Mouse (Mus musculus) liver, embryonic 11.5 days (tissue): ENCODE data around the gene Apbb2. TPM values are rescaled to one million over a fixed set of nuclear protein-coding genes. Genes with fewer than 3 reads are reported as not detected.

Source experiments
- ATAC-seq: fragments of 200-750 bp; cut with Nextera tagmentation; replicated peaks from 2 replicates; pipeline ENCODE4 v1.8.0; 2017; ENCODE audit warnings: moderate number of reproducible peaks, mild to moderate bottlenecking, moderate TSS enrichment, moderate library complexity; ENCODE audit not compliant: low FRiP score
- DNase-seq: peaks from one replicate; pipeline ENCODE4 v3.0.0-alpha.2; 2017; ENCODE audit warnings: low spot score
- H3K27ac ChIP-seq: fragments of 300-500 bp; sonication (generic); 2 replicates; pipeline ENCODE4 v1.5.1; 2014; ENCODE audit warnings: mild to moderate bottlenecking, low read depth, low read length, control low read depth
- H3K27me3 ChIP-seq: fragments of 300-500 bp; sonication (generic); replicated peaks from 2 replicates; pipeline ENCODE4 v1.6.1; 2014; ENCODE audit warnings: low read length, mixed read lengths; ENCODE audit not compliant: control insufficient read depth, insufficient read depth
- H3K36me3 ChIP-seq: fragments of 300-500 bp; sonication (generic); 2 replicates; pipeline ENCODE4 v1.6.1; 2014; ENCODE audit warnings: mild to moderate bottlenecking, low read length, moderate library complexity, mixed read lengths; ENCODE audit not compliant: control insufficient read depth, insufficient read depth
- H3K4me1 ChIP-seq: fragments of 300-500 bp; sonication (generic); replicated peaks from 2 replicates; pipeline ENCODE4 v1.6.1; 2014; ENCODE audit warnings: low read length, mixed read lengths; ENCODE audit not compliant: control insufficient read depth, insufficient read depth
- H3K4me2 ChIP-seq: fragments of 300-500 bp; sonication (generic); 2 replicates; pipeline ENCODE4 v1.6.1; 2014; ENCODE audit warnings: mild to moderate bottlenecking, control low read depth, moderate library complexity
- H3K4me3 ChIP-seq: fragments of 300-500 bp; sonication (generic); 2 replicates; pipeline ENCODE4 v1.5.1; 2014; ENCODE audit warnings: low read depth, low read length, control low read depth
- H3K9ac ChIP-seq: fragments of 300-500 bp; sonication (generic); 2 replicates; pipeline ENCODE4 v1.6.1; 2014; ENCODE audit warnings: low read depth, low read length, control low read depth
- H3K9me3 ChIP-seq: fragments of 300-500 bp; sonication (generic); 2 replicates; pipeline ENCODE4 v1.6.1; 2016; ENCODE audit warnings: low read length, inconsistent platforms, mixed read lengths; ENCODE audit not compliant: control insufficient read depth
- WGBS: fragments of 180-500 bp; shearing (Covaris S2); extraction: QIAGEN DNeasy Blood & Tissue Kit; methylation state at CpG from one replicate; pipeline ENCODE4 v1.1.7; 2014; 5-methylcytosine and 5-hydroxymethylcytosine counted together
- polyA plus RNA-seq: library from polyadenylated mRNA; unstranded; fragments of >200 nt; fragmentation: Nextera tagmentation; extraction: Ambion mirVana; gene quantifications from 2 replicates; pipeline ENCODE4 v1.2.1, GENCODE M21; 2014

Gene Apbb2
- polyA plus RNA-seq, 1 experiment from 2014 or later, result 14.2 TPM

DNA sequence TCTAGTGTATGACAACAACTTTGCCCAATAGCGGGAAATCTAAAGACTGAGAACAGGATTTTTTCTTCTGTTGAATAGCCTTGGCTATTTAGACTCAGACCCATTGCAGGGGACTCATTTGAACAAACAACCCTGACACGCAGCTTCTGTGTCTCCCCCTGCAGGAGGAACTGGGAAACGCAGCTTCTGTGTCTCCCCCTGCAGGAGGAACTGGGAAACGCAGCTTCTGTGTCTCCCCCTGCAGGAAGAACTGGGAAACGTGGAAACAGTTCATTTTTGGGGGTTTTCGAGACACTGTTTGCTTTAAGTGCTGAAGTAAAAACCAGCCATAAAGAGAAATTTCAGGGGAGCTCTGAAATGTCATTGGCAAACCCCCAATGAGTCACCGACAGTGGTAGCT lies 292.2 kb downstream of the Apbb2 start:
- ATAC-seq (no peak), DNase-seq (no peak)
- H3K4me1 ChIP-seq, result no peaks in the 10 kb centered on the region
- H3K36me3 ChIP-seq, result no peaks in the 10 kb centered on the region
- H3K27ac ChIP-seq, result no peak overlapping the region
- 69% methylated on average over 7 of the region's 7 CpGs for WGBS
- no peak overlapping the region for H3K4me2 ChIP-seq
- no peaks in the 10 kb centered on the region for H3K27me3 ChIP-seq
- H3K9ac ChIP-seq, result no peak overlapping the region
- no peak overlapping the region for H3K4me3 ChIP-seq
- H3K9me3 ChIP-seq, result no peaks in the 10 kb centered on the region; the same call in 1 of the 2 replicates

DNA sequence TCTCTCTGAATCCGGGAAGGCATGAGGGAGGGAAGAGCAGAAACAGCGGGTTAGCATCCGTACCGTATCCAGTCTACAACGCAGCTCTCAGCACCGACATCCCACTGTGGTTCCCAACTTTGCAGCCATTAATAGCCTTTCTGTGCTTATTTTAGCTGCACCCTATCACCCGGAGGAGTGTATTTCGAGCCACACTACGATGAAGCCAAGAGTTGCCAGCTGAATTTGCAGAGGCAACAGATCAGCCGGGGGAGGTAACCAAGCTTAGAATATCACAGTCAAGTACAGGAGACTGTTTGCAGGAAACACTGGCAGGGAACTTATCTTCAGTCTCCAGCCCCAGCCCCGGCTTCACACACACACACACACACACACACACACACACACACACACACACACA lies 295.0 kb downstream of the Apbb2 start:
- H3K9me3 ChIP-seq, result no peaks in the 10 kb centered on the region; the same call in 1 of the 2 replicates
- no peak overlapping the region for H3K9ac ChIP-seq
- H3K4me1 ChIP-seq, result no peaks in the 10 kb centered on the region
- 58% methylated on average over 11 of the region's 11 CpGs for WGBS
- H3K27me3 ChIP-seq, result no peaks in the 10 kb centered on the region
- ATAC-seq, result no peak
- H3K36me3 ChIP-seq, result no peaks in the 10 kb centered on the region
- no peak overlapping the region for H3K27ac ChIP-seq
- DNase-seq, result no peak
- H3K4me2 ChIP-seq, result no peak overlapping the region
- no peak overlapping the region for H3K4me3 ChIP-seq

DNA sequence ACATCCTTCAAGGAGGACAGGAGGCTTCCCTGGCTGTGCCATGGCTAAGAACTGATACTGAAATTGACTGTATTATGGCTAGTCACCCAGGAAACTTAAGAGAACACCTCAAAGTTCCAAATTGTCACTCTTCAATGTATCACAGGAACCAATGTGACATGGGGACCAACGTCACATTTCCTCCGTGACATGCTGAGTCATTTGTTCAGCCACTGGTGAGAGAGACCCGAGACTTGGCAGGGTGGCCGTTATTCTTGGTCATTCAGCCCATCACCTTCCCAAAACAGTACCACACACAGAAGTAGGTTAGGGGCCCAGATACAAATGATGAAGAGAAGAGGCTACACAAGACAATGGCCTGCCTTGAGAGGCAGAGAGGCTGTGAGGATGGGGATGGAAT lies 295.5 kb downstream of the Apbb2 start:
- no peak overlapping the region for H3K9ac ChIP-seq

DNA sequence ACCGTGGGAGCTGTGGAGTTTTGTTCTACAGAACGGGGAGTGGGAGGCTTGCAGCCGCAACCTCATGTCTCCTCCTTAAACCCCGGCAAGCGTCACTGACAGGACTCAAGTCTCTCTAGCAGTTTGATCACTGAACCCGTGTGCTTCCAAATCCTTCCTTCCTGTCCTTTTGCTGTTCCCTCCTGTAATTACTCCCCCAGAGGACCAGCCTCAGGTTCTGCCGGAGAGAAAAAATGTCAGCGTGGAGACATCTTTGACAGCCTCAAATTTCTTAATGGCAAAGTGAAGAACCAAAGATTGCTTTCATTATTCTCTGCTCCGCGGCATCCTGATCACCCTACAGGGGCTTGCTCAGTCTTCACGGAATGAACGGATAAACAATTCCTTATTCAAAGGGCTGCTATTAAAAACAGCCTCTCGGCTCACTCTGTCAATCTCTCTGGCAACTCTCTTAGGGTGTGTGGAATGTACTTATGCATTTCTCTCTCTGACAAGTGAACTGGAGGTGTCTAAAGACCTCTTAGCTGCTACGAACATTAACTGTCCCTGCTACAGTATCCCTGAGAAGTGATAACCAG lies 298.7 kb downstream of the Apbb2 start:
- Histone ChIP-seq H3K9me3 (no peaks in the 10 kb centered on the region), H3K27ac (no peak overlapping the region), H3K4me1 (no peaks in the 10 kb centered on the region), H3K27me3 (no peaks in the 10 kb centered on the region), H3K4me2 (no peak overlapping the region), H3K9ac (no peak overlapping the region), H3K36me3 (no peaks in the 10 kb centered on the region), H3K4me3 (no peak overlapping the region)
- WGBS, result 73% methylated on average over 14 of the region's 14 CpGs
- no peak for ATAC-seq
- no peak for DNase-seq

More for the DNA sequence above, 295.5 kb downstream of the Apbb2 start:
- ATAC-seq (no peak), DNase-seq (no peak)
- H3K4me1 ChIP-seq, result no peaks in the 10 kb centered on the region
- no peak overlapping the region for H3K4me2 ChIP-seq
- no peaks in the 10 kb centered on the region; the same call in 1 of the 2 replicates for H3K9me3 ChIP-seq
- no peaks in the 10 kb centered on the region for H3K36me3 ChIP-seq
- 39% methylated on average over 4 of the region's 4 CpGs for WGBS
- no peaks in the 10 kb centered on the region for H3K27me3 ChIP-seq
- H3K27ac ChIP-seq, result no peak overlapping the region; the same call in 1 of the 2 replicates
- H3K4me3 ChIP-seq, result no peak overlapping the region

DNA sequence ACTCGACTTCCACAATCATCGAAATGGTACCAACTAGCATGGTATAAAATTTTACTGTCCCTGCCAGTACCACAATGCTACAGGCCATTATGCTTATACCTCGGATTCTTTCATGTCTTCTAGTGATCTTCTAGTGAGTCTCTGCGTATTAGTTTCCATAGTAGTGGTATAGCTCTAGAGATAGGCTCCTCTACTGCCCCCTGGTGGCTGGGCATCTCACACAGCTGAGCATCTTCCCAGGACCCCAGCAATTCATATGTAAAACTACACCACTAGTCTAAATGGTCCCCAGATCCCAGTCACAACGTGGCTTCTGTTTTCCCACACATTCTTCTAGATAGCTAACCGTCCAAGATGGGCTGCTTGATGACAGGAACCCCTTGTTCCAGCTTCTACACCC lies 299.2 kb downstream of the Apbb2 start:
- Histone ChIP-seq H3K9ac (no peak overlapping the region), H3K4me1 (no peaks in the 10 kb centered on the region), H3K9me3 (no peaks in the 10 kb centered on the region), H3K4me3 (no peak overlapping the region), H3K27me3 (no peaks in the 10 kb centered on the region), H3K4me2 (no peak overlapping the region), H3K36me3 (no peaks in the 10 kb centered on the region), H3K27ac (no peak overlapping the region)
- DNase-seq (no peak), ATAC-seq (no peak)
- 61% methylated on average over 6 of the region's 6 CpGs for WGBS

DNA sequence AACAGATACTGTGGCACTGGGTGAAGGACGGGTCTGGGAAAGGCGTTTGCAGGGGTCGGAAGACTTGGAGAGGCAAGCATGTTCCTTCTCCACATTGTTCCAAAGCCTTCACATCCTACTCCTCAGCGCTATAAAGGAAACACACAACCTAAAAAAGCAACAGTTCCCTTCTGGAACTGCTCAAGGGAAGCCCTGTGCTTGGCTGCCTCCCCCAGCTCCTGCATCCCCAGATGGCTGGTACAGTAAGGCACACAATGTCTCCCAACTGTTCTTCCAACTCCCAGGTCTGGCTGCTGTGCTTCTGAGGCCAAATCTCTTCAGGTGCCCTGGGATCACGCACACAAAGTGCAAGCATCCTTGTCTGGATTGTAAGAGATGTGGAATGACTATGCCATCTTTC lies 302.8 kb downstream of the Apbb2 start:
- Histone ChIP-seq H3K27me3 (no peaks in the 10 kb centered on the region), H3K4me3 (no peak overlapping the region), H3K27ac (no peak overlapping the region), H3K4me1 (no peaks in the 10 kb centered on the region), H3K4me2 (no peak overlapping the region), H3K9me3 (no peaks in the 10 kb centered on the region), H3K36me3 (no peaks in the 10 kb centered on the region), H3K9ac (no peak overlapping the region)
- DNase-seq (no peak), ATAC-seq (no peak)
- 84% methylated on average over 5 of the region's 5 CpGs for WGBS

DNA sequence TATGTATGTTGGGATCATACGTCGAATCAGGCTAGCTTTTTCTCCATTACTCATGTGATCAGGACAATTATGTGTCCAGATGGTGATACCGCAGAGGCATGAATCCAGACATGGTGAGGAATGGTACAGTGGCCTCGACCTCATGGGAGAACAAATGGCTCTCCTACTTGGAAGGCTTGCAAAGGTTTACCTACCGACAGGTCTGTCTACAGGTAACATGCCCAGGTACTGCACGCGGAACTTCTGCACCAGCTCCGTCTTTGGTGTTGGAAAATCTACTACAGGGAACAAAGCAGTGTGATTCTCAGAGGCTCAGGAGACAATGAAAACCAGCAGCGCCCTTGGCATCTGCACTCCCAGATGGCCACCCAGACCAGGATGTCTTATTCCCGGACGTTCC lies 307.8 kb downstream of the Apbb2 start:
- H3K27me3 ChIP-seq, result no peaks in the 10 kb centered on the region
- no peak overlapping the region for H3K4me2 ChIP-seq
- no peak overlapping the region for H3K4me3 ChIP-seq
- DNase-seq, result no peak
- no peaks in the 10 kb centered on the region for H3K4me1 ChIP-seq
- no peaks in the 10 kb centered on the region for H3K9me3 ChIP-seq
- H3K9ac ChIP-seq, result no peak overlapping the region
- H3K27ac ChIP-seq, result no peak overlapping the region
- no peaks in the 10 kb centered on the region for H3K36me3 ChIP-seq
- WGBS, result 91% methylated on average over 11 of the region's 11 CpGs
- ATAC-seq, result no peak

DNA sequence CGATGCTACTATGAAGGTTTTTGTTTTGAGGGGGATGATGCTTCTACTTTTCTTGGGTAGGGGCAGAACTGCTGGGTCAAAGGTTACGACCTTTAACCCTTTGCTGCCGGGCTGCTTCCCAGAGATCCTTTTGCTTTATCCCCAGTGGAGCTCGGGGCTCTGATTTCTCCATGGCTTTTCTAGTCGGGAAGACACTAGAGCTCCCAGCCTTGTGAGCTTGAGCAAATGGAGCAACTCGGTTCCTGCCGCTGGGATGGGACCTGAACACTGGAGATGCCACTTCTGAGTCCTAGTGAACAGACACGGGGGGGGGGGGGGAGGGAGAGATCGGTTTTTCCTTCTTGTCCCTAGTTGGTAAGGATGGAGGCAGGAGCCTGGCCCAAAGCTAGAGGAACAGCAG lies 308.3 kb downstream of the Apbb2 start:
- Histone ChIP-seq H3K36me3 (no peaks in the 10 kb centered on the region), H3K4me1 (no peaks in the 10 kb centered on the region), H3K27me3 (no peaks in the 10 kb centered on the region), H3K4me2 (no peak overlapping the region), H3K9ac (no peak overlapping the region), H3K27ac (no peak overlapping the region), H3K4me3 (no peak overlapping the region), H3K9me3 (no peaks in the 10 kb centered on the region)
- DNase-seq (no peak), ATAC-seq (no peak)
- WGBS, result 72% methylated on average over 9 of the region's 9 CpGs

DNA sequence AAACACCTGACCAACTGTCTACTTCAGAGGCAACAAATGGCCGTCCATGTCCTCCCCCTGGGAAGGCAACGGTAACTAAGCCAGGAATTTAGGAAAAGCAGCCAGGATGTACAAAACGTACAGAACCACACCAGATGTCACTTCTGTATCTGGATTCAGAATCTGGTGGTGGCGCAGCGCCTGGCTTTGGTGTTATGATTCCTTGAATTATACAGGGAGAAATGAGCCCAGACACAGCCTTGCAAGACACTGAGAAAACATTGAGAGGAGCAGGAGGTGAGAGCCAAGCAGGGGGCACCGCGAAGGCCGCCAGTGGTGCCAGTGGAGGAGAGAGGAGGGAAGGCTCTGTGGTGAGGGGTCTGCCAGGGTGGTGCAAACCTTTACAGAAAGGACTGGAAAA lies 313.1 kb downstream of the Apbb2 start:
- WGBS, result 88% methylated on average over 8 of the region's 8 CpGs
- H3K4me2 ChIP-seq, result no peak overlapping the region

More for the DNA sequence above, 313.1 kb downstream of the Apbb2 start:
- Histone ChIP-seq H3K27ac (no peak overlapping the region), H3K4me1 (no peaks in the 10 kb centered on the region), H3K27me3 (no peaks in the 10 kb centered on the region), H3K4me3 (no peak overlapping the region), H3K9ac (no peak overlapping the region), H3K36me3 (no peaks in the 10 kb centered on the region), H3K9me3 (no peaks in the 10 kb centered on the region)
- no peak for ATAC-seq
- DNase-seq, result no peak
